ENCODE assay signal across 23 mouse cellular contexts in the genomic region with DNA sequence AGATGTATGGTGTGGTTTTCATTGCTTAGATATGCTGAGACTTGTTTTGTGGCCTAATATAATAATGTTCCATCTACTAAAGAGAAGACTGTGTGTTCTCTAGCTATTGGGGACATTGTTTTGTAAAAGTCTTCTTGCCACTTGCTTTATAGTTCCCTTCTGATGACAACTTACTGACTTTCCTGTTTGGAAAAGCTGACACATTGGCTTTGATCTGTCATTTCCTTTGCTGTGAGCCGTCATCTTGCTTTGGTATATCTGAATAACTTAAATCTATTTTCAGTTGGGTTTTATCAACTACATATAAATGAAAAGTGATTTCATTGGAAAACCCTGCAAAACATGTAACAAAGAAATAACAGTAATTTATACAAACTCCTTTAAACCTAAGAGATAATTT.
DNase-seq lines count a peak whose midpoint lies in the region; ATAC-seq and TF ChIP-seq lines count a peak whose summit lies in the region.
"Had no signal": no experiment of that assay in that cellular context is flagged by ENCODE, and none has a peak within 500 bp of the region (broad histone marks: within the 10 kb centered on the region; RNA-seq: fewer than 3 reads in every experiment).

No protein-coding gene starts in this region.

- H3K4me3 ChIP-seq in liver, postnatal 0 days (ENCODE audit: low read depth, low read length), result no peak overlapping the region
- H3K4me3 ChIP-seq: embryonic facial prominence, embryonic 12.5 days; embryonic facial prominence, embryonic 15.5 days; gastrocnemius, adult 2 months; heart, adult 2 months; heart, embryonic 10.5 days; heart, embryonic 13.5 days; hindbrain, embryonic 12.5 days; hindbrain, embryonic 15.5 days had no signal

- ATAC-seq in liver, postnatal 0 days, result no peak
- ATAC-seq: forebrain, embryonic 14.5 days; forebrain, postnatal 0 days; intestine, embryonic 16.5 days had no signal

- no peaks in the 10 kb centered on the region for H3K27me3 ChIP-seq in liver, postnatal 0 days (ENCODE audit: insufficient read depth, low read length)
- H3K27me3 ChIP-seq: embryonic facial prominence, embryonic 12.5 days; embryonic facial prominence, embryonic 15.5 days; heart, embryonic 13.5 days; hindbrain, embryonic 12.5 days; hindbrain, embryonic 15.5 days had no signal

- no peaks in the 10 kb centered on the region for H3K4me1 ChIP-seq in liver, postnatal 0 days (ENCODE audit: insufficient read depth)
- H3K4me1 ChIP-seq: embryonic facial prominence, embryonic 15.5 days; hindbrain, embryonic 12.5 days; hindbrain, embryonic 15.5 days had no signal

- peak; percentile 63 for DNase-seq in 416B (ENCODE audit: low read depth)
- DNase-seq in CD4-positive helper T cell, adult 2 months (ENCODE audit: low read depth, low spot score), result peak; percentile 29
- peak; percentile 22 for DNase-seq in induced T-regulatory cell, adult 2 months (ENCODE audit: low read depth)
- no peak for DNase-seq in liver, postnatal 0 days
- no peak for DNase-seq in kidney, postnatal 25 days
- no peak for DNase-seq in gastrocnemius, postnatal 25 days
- DNase-seq: adrenal gland, postnatal 10 days; adrenal gland, postnatal 36 days; cerebellum, adult 2 months; cerebellum, adult 9-11 months; cerebellum, postnatal 25 days; forebrain, postnatal 0 days; gastrocnemius, adult 2 months; gastrocnemius, postnatal 14 days; heart, adult 2 months had no signal

- no peaks in the 10 kb centered on the region for H3K9me3 ChIP-seq in liver, postnatal 0 days (ENCODE audit: low read length)
- H3K9me3 ChIP-seq: embryonic facial prominence, embryonic 12.5 days; embryonic facial prominence, embryonic 15.5 days; heart, embryonic 10.5 days; heart, embryonic 13.5 days; hindbrain, embryonic 12.5 days; hindbrain, embryonic 15.5 days had no signal

- H3K27ac ChIP-seq in liver, postnatal 0 days (ENCODE audit: low read depth), result no peak overlapping the region
- H3K27ac ChIP-seq: embryonic facial prominence, embryonic 12.5 days; embryonic facial prominence, embryonic 15.5 days; heart, adult 2 months; heart, embryonic 10.5 days; hindbrain, embryonic 12.5 days; hindbrain, embryonic 15.5 days had no signal

- no peaks in the 10 kb centered on the region for H3K36me3 ChIP-seq in liver, postnatal 0 days (replicated peaks; ENCODE audit: insufficient read depth, low read length)
- H3K36me3 ChIP-seq: embryonic facial prominence, embryonic 12.5 days; hindbrain, embryonic 12.5 days; hindbrain, embryonic 15.5 days had no signal

- no peak overlapping the region for H3K4me2 ChIP-seq in liver, postnatal 0 days (ENCODE audit: low read depth, low read length)
- H3K4me2 ChIP-seq: embryonic facial prominence, embryonic 12.5 days; embryonic facial prominence, embryonic 15.5 days; hindbrain, embryonic 12.5 days; hindbrain, embryonic 15.5 days had no signal

- WGBS in liver, postnatal 0 days (ENCODE audit: insufficient replicate concordance), result 65% methylated on average over 1 of the region's 1 CpGs

- no peak for TF ChIP-seq CTCF in liver, postnatal 0 days (IDR thresholded peaks at IDR 0.05; ENCODE audit: low read depth)

- TF ChIP-seq EP300 in liver, postnatal 0 days (IDR thresholded peaks at IDR 0.05; ENCODE audit: low read depth), result no peak

- no peak overlapping the region for H3K9ac ChIP-seq in liver, postnatal 0 days (replicated peaks)
- H3K9ac ChIP-seq: embryonic facial prominence, embryonic 12.5 days; embryonic facial prominence, embryonic 15.5 days; forebrain, postnatal 0 days; heart, embryonic 13.5 days; hindbrain, embryonic 12.5 days; hindbrain, embryonic 15.5 days had no signal

Comparison
In these comparisons a context has a peak if more than half of its experiments do, and no peak if none do; other contexts are left out.
1. DNase-seq: peak in 416B (single experiment), CD4-positive helper T cell, adult 2 months (single experiment) and induced T-regulatory cell, adult 2 months (single experiment); none in liver, postnatal 0 days (single experiment), kidney, postnatal 25 days (0 of 2) and gastrocnemius, postnatal 25 days (single experiment).